Mouse (Mus musculus): Measurements from ENCODE around the gene Olfr1116. TPM values are rescaled to one million over a fixed set of nuclear protein-coding genes. Genes with fewer than 3 reads are reported as not detected.
"Not testable (repeated sequence)": the region's sequence is repeated elsewhere in the genome, so short reads cannot be mapped to it uniquely, and the experiment has no call there.

Gene Olfr1116
- not detected in 2 replicates for polyA plus RNA-seq (2015; fragmentation: Nextera tagmentation; extraction: Ambion mirVana)

- H3K4me1 ChIP-seq (replicated peaks; ENCODE audit: control insufficient read depth, insufficient read depth, low read length), result no peaks in the 10 kb centered on the region
- WGBS, result 80% methylated on average over 1 of the region's 1 CpGs
- no peak within 1 kb of the TSS for H3K4me3 ChIP-seq (ENCODE audit: low read depth, low read length)
- H3K9me3 ChIP-seq (ENCODE audit: control insufficient read depth), result no peaks in the 10 kb centered on the region
- H3K9ac ChIP-seq (ENCODE audit: low read depth, low read length), result no peak within 1 kb of the TSS
- H3K36me3 ChIP-seq (ENCODE audit: control insufficient read depth, insufficient read depth), result no peaks in the 10 kb centered on the region
- H3K27me3 ChIP-seq (replicated peaks; ENCODE audit: control insufficient read depth, insufficient read depth, low read length), result no peaks in the 10 kb centered on the region
- no peak for ATAC-seq
- no peak within 1 kb of the TSS for H3K4me2 ChIP-seq (replicated peaks; ENCODE audit: low read depth)
- H3K27ac ChIP-seq (ENCODE audit: low read depth, low read length), result no peak within 1 kb of the TSS
- no peak for TF ChIP-seq CTCF (IDR thresholded peaks at IDR 0.05; ENCODE audit: low read depth)
Measured at GRCm38 (mm10) chr2:87267234-87267633, at the start of gene Olfr1116. Olfr1116 (plus strand) TSS chr2:87267534.

DNA sequence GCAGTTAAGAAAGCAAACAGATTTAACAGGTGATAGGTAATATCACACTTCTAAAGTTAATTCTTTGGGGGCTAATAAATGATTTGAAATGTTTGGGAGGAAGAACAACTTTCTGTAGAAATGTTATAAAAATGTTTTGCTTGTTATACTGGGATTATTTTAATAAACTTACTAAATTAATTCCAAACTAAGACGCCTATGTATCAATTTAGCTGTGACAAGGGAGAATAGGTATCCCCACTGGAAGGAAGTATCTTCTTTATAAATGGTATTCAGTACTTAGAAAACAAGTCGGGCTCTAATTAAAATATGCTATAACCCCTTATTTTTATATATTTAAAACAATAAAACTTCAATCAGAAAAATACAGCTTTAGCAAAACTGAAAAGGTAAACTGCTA lies 19.6 kb upstream of the Olfr1116 start, which contains the start of gene Olfr1115:
Gene Olfr1115, plus strand, starts transcription at position 301 of the 400 bp plus-strand sequence.
- no peaks in the 10 kb centered on the region for H3K4me1 ChIP-seq (replicated peaks; ENCODE audit: control insufficient read depth, insufficient read depth, low read length)
- no peak for TF ChIP-seq CTCF (IDR thresholded peaks at IDR 0.05; ENCODE audit: low read depth)
- no peak within 1 kb of the TSS for H3K27ac ChIP-seq (ENCODE audit: low read depth, low read length)
- no peaks in the 10 kb centered on the region for H3K9me3 ChIP-seq (ENCODE audit: control insufficient read depth)
- no peaks in the 10 kb centered on the region for H3K27me3 ChIP-seq (replicated peaks; ENCODE audit: control insufficient read depth, insufficient read depth, low read length)
- H3K4me2 ChIP-seq (replicated peaks; ENCODE audit: low read depth), result no peak within 1 kb of the TSS
- H3K4me3 ChIP-seq (ENCODE audit: low read depth, low read length), result no peak within 1 kb of the TSS
- no peak for ATAC-seq
- H3K36me3 ChIP-seq (ENCODE audit: control insufficient read depth, insufficient read depth), result no peaks in the 10 kb centered on the region
- no peak within 1 kb of the TSS for H3K9ac ChIP-seq (ENCODE audit: low read depth, low read length)
- WGBS, result 80% methylated on average over 2 of the region's 2 CpGs

- not testable (repeated sequence) for H3K9me3 ChIP-seq (ENCODE audit: control insufficient read depth); H3K27ac ChIP-seq (ENCODE audit: low read depth, low read length); H3K36me3 ChIP-seq (ENCODE audit: control insufficient read depth, insufficient read depth); ATAC-seq; H3K4me2 ChIP-seq (replicated peaks; ENCODE audit: low read depth); H3K9ac ChIP-seq (ENCODE audit: low read depth, low read length); H3K4me1 ChIP-seq (replicated peaks; ENCODE audit: control insufficient read depth, insufficient read depth, low read length); H3K4me3 ChIP-seq (ENCODE audit: low read depth, low read length); H3K27me3 ChIP-seq (replicated peaks; ENCODE audit: control insufficient read depth, insufficient read depth, low read length)
Measured at GRCm38 (mm10) chr2:87293977-87294376, 26.6 kb downstream of the Olfr1116 start.

DNA sequence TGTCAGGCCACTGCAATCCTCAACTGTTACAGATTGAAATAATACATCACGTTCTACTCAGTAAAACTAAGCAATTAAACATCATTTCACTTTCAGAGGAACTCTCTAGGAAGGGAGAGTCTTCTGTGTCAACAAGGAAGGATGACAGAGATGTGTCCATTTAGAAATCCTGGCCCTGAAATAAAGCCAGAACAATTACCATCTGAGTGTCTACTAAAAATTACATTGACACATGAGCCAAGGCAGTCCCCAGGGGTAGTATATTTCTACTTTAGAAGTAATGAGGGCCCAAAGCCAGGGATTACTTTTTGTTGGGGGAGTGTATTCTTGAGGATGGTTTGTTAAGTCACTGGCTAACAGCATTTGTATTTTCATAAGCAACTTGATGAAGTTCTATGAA lies 39.9 kb downstream of the Olfr1116 start, which contains the start of gene Olfr1118:
Gene Olfr1118, plus strand, starts transcription at position 301 of the 400 bp plus-strand sequence.
- TF ChIP-seq CTCF (IDR thresholded peaks at IDR 0.05; ENCODE audit: low read depth), result no peak
- WGBS, result 56% methylated on average over 1 of the region's 1 CpGs
- Histone ChIP-seq H3K9ac (ENCODE audit: low read depth, low read length) (no peak within 1 kb of the TSS), H3K27ac (ENCODE audit: low read depth, low read length) (no peak within 1 kb of the TSS), H3K4me3 (ENCODE audit: low read depth, low read length) (no peak within 1 kb of the TSS), H3K9me3 (ENCODE audit: control insufficient read depth) (no peaks in the 10 kb centered on the region), H3K4me2 (replicated peaks; ENCODE audit: low read depth) (no peak within 1 kb of the TSS), H3K4me1 (replicated peaks; ENCODE audit: control insufficient read depth, insufficient read depth, low read length) (no peaks in the 10 kb centered on the region), H3K36me3 (ENCODE audit: control insufficient read depth, insufficient read depth) (no peaks in the 10 kb centered on the region), H3K27me3 (replicated peaks; ENCODE audit: control insufficient read depth, insufficient read depth, low read length) (no peaks in the 10 kb centered on the region)
- ATAC-seq, result no peak

Small RNA genes within 50 kb of the gene (microRNA-seq; reads per million reads assigned to microRNA genes)
- gene Gm27438, result not detected

Other genes with a start within 250 kb of the Olfr1116 start
- not detected in 2 replicates for gene Olfr1104, start 240.5 kb upstream of the Olfr1116 start, polyA plus RNA-seq (2015; fragmentation: Nextera tagmentation; extraction: Ambion mirVana)
- not detected in 2 replicates for gene Olfr1105, start 231.0 kb upstream of the Olfr1116 start, polyA plus RNA-seq (2015; fragmentation: Nextera tagmentation; extraction: Ambion mirVana)
- gene Olfr1106, start 215.3 kb upstream of the Olfr1116 start, polyA plus RNA-seq (2015; fragmentation: Nextera tagmentation; extraction: Ambion mirVana), result not detected in 2 replicates
- gene Olfr1107, start 191.7 kb upstream of the Olfr1116 start, polyA plus RNA-seq (2015; fragmentation: Nextera tagmentation; extraction: Ambion mirVana), result not detected in 2 replicates
- not detected in 2 replicates for gene Olfr1109, start 171.5 kb upstream of the Olfr1116 start, polyA plus RNA-seq (2015; fragmentation: Nextera tagmentation; extraction: Ambion mirVana)
- not detected in 2 replicates for gene Olfr259, start 153.0 kb upstream of the Olfr1116 start, polyA plus RNA-seq (2015; fragmentation: Nextera tagmentation; extraction: Ambion mirVana)
- not detected in 2 replicates for gene Olfr1110, start 127.2 kb upstream of the Olfr1116 start, polyA plus RNA-seq (2015; fragmentation: Nextera tagmentation; extraction: Ambion mirVana)
- gene Olfr1111, start 114.9 kb upstream of the Olfr1116 start, polyA plus RNA-seq (2015; fragmentation: Nextera tagmentation; extraction: Ambion mirVana), result not detected in 2 replicates
- not detected in 2 replicates for gene Olfr1112, start 79.7 kb upstream of the Olfr1116 start, polyA plus RNA-seq (2015; fragmentation: Nextera tagmentation; extraction: Ambion mirVana)
- gene Olfr1113, start 58.6 kb upstream of the Olfr1116 start, polyA plus RNA-seq (2015; fragmentation: Nextera tagmentation; extraction: Ambion mirVana), result not detected in 2 replicates
- not detected in 2 replicates for gene Olfr1115, start 19.5 kb upstream of the Olfr1116 start, polyA plus RNA-seq (2015; fragmentation: Nextera tagmentation; extraction: Ambion mirVana)
- gene Olfr1118, start 40.0 kb downstream of the Olfr1116 start, polyA plus RNA-seq (2015; fragmentation: Nextera tagmentation; extraction: Ambion mirVana), result not detected in 2 replicates
- gene Olfr1120, start 87.3 kb downstream of the Olfr1116 start, polyA plus RNA-seq (2015; fragmentation: Nextera tagmentation; extraction: Ambion mirVana), result not detected in 2 replicates
- not detected in 2 replicates for gene Olfr1121, start 102.4 kb downstream of the Olfr1116 start, polyA plus RNA-seq (2015; fragmentation: Nextera tagmentation; extraction: Ambion mirVana)
- gene Olfr1122, start 118.3 kb downstream of the Olfr1116 start, polyA plus RNA-seq (2015; fragmentation: Nextera tagmentation; extraction: Ambion mirVana), result not detected in 2 replicates
- gene Olfr1123, start 149.1 kb downstream of the Olfr1116 start, polyA plus RNA-seq (2015; fragmentation: Nextera tagmentation; extraction: Ambion mirVana), result not detected in 2 replicates
- gene Olfr1124, start 162.7 kb downstream of the Olfr1116 start, polyA plus RNA-seq (2015; fragmentation: Nextera tagmentation; extraction: Ambion mirVana), result not detected in 2 replicates
- not detected in 2 replicates for gene Olfr1126, start 186.4 kb downstream of the Olfr1116 start, polyA plus RNA-seq (2015; fragmentation: Nextera tagmentation; extraction: Ambion mirVana)
- not detected in 2 replicates for gene Pramel7, start 229.6 kb downstream of the Olfr1116 start, polyA plus RNA-seq (2015; fragmentation: Nextera tagmentation; extraction: Ambion mirVana)
- gene Pramel6, start 239.0 kb downstream of the Olfr1116 start, polyA plus RNA-seq (2015; fragmentation: Nextera tagmentation; extraction: Ambion mirVana), result not detected in 2 replicates

Measured in intestine, postnatal 0 days (tissue).